Mouse (Mus musculus) left cerebral cortex, postnatal 14 days (tissue): ENCODE data around the gene Nme9. TPM values are rescaled to one million over a fixed set of nuclear protein-coding genes. Genes with fewer than 3 reads are reported as not detected.
A peak's percentile ranks its signal among the peaks of the same experiment; 100 is the strongest.

Source experiments
- DNase-seq, 2 experiments: peaks; one replicate each; pipeline ENCODE4 v3.0.0; 2021 to 2022; ENCODE audit warnings: low spot score in 2 of 2, mixed read lengths in 1 of 2
- intact Hi-C: fragments of 180-260 bp; cut with DNase I; formaldehyde crosslinking; loops from one replicate; pipeline ENCODE4 v1.15.1; 2025
- long read RNA-seq, 2 experiments: library from polyadenylated mRNA; stranded (forward); transcript quantifications; one replicate each; pipeline ENCODE4 v2.0.0; 2021
- total RNA-seq, 2 experiments: library from RNA; stranded (reverse); gene quantifications; 2 replicates each; pipeline ENCODE4 v1.2.3; 2021

Gene Nme9
- not detected for total RNA-seq
- long read RNA-seq, experiment 1 = 0 reads
- long read RNA-seq, experiment 2 = 0 reads

DNA sequence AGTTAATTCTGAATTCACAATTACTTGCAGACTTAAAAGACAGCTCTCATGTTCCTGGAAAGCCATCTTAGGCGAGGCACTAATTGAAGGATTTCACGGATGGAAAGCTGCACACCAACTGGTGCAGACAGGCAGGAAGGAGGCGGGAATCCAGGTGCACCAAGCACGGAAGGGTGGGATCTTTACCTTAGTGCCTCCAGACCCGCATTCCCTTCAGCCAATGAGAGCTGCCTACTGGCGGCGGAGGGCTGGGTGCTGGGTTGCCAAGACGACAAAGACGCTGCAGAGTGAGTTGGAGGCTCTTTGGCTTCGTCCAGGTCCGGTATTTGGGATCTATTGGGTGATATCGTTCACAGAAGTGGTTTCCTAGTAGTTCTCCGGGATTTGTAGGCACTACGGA lies at the start of gene Nme9:
Nme9 (plus strand) TSS at position 315 of the 400 bp plus-strand sequence.
- peak in 1 of 2 experiments; percentile 32 for DNase-seq
- intact Hi-C loops = loop anchor here (5.0 to 10.0 kb wide), 3 partner anchors 209 to 476 kb away; partner anchors contain the start of gene Cep70

DNA sequence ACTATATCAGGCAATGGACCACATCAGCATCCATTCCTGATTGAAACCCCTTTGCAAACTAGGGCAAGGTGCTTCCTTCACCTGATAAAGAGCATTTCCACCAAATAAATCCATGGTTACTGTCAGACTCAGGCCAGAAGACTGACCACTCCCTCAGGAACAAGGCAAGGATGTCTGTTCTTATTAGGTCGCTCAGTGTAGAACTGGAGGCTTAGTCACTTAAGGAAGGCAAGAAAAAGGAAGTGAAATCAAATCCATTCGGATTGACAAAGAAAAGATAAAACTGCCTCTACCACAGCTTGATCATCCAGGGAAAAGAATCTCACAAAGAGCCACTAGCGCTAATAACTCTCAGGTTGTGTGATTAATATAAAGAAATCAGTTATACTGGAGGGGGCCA lies 42.0 kb upstream of the Nme9 start:
- DNase-seq = no peak
- intact Hi-C loops = no loop called here

DNA sequence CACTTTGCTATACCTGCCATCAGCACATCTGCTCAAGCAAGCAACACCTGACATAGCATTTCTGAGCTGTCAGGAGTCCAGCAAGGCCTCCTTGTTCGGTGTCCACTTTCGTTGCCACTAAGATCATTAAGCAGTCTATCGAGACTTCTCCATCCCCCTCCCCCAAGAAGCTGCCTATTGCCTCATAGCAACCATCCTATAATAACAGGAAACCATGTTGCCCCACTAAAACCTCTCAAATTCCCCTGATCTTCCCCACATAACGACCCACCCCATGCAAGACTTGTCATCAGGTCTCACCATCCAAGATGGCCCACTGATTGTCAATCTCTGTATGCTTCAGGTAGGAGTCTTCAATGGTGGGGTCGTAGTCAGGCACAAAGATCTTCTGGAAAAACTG lies 40.2 kb upstream of the Nme9 start:
- intact Hi-C loops = no loop called here
- no peak for DNase-seq

GRCm38 (mm10) chr9:99411785-99412184 lies 39.5 kb upstream of the Nme9 start:
- DNase-seq = no peak
- intact Hi-C loops = no loop called here

- DNase-seq = no peak
- intact Hi-C loops = no loop called here
Observed at GRCm38 (mm10) chr9:99416809-99417208, 34.5 kb upstream of the Nme9 start.

GRCm38 (mm10) chr9:99417288-99417846 lies 33.9 kb upstream of the Nme9 start:
- intact Hi-C loops = no loop called here
- DNase-seq = no peak

GRCm38 (mm10) chr9:99418377-99418776 lies 32.9 kb upstream of the Nme9 start:
- peak; percentile 76 to 88 for DNase-seq
- intact Hi-C loops = no loop called here

DNA sequence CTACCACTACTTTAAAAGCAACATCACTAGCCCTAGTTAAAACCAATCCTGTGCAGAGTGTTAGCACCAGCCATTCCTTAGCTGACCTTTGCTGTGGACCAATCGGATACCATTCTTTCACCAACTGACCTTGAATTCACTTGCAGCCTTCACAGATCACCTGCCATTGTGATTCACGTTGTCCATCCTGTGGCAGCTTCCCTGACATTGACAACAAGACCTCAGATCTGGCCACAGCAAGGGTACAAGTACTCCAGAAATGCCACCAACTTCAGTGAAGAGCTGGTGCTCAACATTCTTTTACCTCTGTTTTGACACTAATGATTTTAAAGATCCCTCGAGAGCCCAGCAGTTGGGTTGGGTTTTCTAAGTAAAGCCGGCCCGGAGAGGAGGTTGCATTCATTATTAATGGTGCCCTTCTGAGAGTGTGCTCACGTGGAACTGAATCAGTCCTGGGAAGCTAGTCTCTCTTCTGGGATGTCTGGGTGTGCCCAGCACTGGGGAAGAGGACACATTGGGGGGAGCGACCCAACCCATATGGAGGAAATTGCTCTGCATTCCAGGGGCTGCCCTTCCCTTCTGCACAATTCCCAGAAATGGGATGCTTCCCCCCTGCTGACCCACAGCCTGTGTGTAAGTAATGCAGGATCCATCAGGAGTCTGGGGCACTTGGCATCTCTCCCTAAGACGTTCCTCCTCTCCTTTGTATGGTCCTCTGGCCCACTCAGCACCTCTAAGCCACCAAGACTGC lies 31.1 kb upstream of the Nme9 start:
- no peak for DNase-seq
- intact Hi-C loops = no loop called here

DNA sequence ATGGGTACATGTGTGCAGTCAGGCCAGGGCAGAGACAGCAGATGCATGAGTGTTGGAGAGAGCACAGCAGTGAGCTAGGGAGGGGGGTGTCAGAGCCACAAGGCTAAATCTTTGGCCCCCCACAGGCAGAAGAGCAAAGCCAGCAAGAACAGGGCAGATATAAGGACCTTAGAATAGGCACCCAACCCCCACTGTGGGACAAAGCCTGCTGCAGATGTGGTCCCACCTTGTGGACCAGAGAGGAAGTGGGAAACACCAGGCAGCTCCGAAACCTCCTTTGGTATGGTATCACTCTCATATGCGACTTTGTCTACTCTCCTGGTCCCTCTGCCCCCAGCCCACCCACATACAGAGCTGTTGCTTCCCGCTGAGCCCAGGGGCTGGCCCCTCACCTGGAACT lies 29.4 kb upstream of the Nme9 start:
- DNase-seq = no peak
- intact Hi-C loops = no loop called here

DNA sequence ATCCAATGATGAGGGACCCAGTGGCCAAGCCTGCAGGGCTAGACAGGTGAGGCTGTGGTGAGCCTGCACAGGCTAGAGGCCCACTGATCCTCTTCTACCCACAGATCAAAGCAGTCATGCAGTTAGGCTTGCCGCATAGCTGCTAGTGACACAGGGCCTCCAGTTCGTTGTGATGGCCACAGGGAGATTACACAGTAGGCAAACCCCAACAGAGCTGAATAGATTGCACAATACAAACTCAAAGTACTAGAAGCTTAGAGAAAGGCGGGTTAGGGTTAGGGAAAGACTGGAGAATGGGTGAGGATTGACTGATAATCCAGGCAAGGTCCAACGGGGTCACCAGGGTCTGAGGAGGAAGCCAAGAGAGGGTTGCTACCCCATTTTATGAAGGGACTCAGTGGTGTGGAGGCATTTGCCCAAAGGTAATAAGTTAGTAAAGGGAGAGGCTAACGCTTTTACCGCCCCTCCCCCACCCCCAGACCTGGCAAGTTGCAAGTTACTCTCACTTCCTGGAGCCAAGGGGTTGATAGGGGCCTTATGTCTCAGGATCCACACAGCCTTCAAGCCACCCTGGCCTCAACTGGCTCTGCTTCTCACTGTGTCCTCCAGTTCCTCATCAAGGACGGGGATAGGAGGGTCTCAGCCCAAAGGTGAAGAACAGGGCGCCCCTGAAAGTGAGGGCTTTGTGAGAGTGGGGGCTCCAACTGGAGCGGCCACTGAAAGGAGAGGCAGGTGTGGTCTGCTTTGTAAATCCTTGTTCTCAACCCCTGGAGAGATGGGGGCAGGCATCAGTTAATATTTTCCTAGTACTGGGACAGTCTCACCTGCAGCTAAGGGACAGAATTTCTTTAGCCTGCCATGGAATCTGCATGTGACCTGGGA lies 27.3 kb upstream of the Nme9 start:
- intact Hi-C loops = no loop called here
- no peak for DNase-seq

DNA sequence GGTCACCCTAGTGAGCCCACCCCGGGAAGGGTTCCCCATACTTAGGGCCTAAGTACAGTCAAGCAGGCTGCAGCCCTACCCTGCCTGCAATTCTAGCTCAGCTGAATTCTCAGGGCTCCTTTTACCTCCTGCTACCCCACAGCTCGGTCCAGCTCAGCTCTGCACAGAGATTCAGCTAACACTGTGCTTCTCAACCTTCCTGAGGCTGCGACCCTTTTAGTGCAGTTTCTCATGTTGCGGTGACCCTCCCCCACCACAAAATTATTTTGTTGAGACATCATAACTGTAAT lies 26.8 kb upstream of the Nme9 start:
- intact Hi-C loops = no loop called here
- no peak for DNase-seq

DNA sequence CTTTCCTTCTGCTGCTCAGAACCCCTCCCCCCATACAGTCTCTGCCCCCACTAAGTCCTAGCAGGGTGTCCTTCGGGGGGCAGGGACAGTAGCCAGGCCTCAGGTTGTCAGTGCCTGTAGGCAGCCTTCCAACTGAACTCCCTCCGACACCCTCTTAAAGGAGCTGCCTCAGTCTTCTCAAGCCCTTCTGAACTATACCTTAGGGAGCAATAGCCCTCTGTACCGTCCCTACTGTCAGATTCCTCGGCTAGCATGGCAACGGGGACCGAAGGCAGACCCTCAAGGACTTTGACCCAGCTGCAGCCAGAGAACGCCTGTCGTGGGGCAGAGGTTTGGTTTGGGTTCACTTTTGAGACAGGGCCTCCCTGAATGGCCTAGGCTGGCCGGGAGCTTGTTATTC lies 26.0 kb upstream of the Nme9 start:
- intact Hi-C loops = no loop called here

DNA sequence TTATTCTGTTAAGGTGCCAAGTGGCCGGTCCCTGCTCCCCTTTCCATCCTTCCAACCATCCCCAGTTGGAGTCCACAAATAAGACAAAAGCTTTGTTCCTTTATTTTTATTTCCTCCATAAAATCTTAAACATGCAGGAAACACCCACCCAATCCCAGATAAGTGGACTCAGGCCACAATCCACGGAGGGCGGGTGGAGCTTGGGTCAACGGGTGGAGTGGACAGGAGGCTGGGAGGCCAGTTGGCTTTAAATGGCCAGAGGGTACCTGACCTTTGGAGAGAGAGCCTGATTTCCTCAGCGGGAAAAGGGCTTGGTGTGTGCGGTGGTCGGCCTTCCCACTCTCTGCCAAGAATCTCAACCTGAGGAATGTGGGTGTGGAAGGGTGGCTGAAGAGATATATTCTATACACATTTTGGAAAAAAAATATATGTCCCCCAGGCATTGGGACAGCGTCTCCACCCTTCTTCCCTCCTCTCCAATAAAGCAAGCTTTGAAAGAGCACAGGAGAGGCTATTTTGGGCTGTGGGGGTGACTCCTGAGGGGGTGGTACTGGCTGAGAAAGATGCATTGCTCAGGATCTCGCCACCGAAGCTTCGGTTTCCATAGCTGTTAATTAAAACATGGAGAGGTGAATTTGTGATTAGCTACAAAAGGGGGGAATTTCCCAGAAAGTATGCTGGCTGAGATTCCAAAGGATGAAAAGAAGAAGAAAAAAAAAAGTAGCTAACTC lies 22.5 kb upstream of the Nme9 start:
- DNase-seq = peak in 1 of 2 experiments; percentile 54
- intact Hi-C loops = no loop called here

More for the DNA sequence above, 26.0 kb upstream of the Nme9 start:
- DNase-seq = no peak

DNA sequence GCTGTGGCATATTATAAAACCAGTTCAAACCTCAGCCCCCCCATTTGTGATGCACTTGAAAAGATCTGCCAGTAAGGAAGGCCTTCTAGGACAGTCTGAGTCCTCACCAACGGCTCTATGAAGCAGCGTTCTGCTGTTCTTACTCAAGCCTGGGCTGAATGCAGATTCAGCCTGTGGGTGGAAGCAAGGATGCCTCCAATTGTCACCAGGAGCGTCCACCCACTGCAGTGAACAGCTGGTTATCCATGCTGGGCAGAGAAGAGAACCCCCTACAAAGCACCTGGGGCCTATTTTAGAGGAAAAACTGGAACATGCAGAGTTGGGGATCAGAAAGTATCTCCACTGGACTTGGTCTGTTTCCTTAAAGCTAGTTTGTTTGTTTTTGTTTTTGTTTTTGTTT lies 21.4 kb upstream of the Nme9 start:
- intact Hi-C loops = no loop called here
- DNase-seq = peak in 1 of 2 experiments; percentile 51

DNA sequence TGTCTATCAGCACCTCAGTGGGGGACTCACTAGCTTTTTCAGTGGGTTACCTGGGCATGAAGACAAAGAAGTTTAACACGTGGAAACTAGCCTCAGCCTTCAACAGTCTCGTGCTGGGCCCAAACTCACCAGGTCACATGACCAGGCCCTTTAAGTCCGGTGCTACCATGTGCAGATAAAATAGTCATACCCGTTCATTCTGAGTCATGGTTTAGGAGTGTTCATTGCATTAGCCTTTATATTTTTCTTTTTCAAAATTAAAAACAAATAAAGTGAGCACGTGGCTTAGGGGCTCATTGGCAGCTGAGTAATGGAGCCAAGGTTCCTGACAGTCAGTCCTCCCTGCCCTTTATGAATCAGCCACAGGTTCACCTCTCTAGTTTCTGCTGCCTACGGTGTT lies 20.5 kb upstream of the Nme9 start:
- DNase-seq = no peak
- intact Hi-C loops = no loop called here

DNA sequence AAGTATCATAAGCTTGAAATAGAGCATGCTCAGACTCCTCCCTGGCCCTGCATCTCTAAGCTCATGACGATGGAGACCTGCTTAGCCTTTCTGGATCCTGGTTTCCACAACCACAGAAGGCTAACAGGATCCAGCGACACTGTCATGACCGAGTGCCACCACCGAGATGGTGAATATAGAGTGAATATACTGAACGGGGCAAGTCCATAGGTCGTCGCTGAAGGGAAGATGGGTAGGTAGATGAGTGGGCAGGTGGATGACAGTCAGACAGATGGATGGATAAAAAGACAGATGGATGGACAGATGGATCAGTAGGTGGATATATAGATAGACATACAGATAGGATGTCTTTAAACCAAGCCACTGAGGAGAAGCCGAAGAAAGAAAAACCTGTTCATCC lies 19.9 kb upstream of the Nme9 start:
- intact Hi-C loops = no loop called here
- DNase-seq = peak in 1 of 2 experiments; percentile 50

GRCm38 (mm10) chr9:99431963-99432362 lies 19.3 kb upstream of the Nme9 start:
- intact Hi-C loops = no loop called here

GRCm38 (mm10) chr9:99432478-99432877 lies 18.8 kb upstream of the Nme9 start:
- intact Hi-C loops = no loop called here
- no peak for DNase-seq

More at GRCm38 (mm10) chr9:99431963-99432362, 19.3 kb upstream of the Nme9 start:
- DNase-seq = no peak

DNA sequence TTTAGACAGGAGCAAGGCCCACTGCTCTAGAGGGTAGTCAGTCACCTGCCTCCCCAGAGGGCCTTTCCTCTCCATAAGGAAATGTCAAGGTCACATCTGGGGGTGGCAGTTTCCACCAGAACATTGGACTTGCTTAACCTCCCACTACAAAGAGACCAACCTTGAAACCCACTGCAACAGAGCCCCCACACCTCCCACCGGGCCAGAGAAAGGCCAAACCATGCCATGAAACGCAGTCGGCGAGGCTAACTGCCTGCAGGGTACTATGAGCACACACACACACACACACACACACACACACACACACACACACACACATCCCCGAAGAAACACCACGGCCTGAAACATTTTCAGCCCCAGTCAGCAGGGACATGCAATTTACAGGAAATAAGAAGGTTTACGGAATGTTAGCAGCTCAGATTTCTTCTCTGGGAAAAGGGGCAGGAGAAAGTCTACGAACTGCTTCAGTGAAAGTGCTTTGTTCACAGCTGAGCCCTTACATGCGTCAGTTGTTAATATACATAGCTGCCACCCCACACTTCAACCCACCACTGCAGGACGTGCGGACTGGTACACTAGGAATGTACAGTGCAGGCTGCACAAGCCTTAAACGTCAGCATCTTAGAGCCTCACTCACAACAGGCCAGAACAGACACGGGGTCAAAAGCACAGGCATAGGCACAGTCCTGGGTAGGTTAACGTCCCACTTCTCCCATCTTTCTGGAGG lies 16.2 kb upstream of the Nme9 start:
- intact Hi-C loops = loop anchor here (5.0 kb wide), 1 partner anchor 48 kb away; no protein-coding TSS in a partner anchor
- DNase-seq = peak; percentile 69 to 81
